Mouse (Mus musculus) kidney, adult 11 months (tissue): ENCODE results near the gene Dkk2.

ENCODE experiments used
- DNase-seq: peaks from one replicate; pipeline ENCODE4 v3.0.0; 2022

Gene Dkk2

DNA sequence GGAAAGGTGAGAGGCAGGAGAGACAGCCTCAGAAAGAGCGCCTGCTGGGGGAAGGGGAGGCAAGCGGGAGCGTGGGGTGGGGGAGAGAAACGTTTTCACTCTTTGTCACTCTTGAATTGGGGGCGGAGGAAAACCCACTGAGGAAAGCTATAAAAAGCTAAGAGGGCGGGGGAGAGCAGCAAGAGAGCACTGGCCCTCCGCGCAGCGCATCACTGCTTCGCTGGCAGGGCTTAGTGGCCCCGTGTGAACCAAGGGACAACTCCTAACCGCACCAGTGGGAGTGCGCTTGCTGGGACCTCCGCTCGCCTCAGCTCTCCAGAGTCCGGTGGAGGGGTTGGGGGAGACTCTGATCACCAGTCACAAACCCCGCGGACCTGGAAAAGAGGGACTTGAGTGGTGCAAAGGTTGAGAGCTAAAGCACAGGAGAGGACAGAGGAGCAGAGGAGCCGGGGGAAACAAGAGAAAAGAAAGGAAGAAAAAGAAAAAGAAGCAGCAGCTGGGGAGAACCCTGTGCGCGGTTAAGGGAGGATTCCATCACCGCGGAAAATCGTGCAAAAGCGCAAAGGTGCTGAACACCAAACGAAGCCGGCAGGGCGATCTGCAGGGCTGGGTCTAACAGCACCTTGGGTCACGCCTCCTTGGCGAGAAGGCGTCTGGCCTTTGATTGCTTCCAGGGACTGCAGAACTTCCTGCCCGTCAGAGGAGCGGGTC, at the start of gene Dkk2:
TSS of gene Dkk2 (plus strand) at position 181 of the 711 bp plus-strand sequence.
- peak; percentile 40 for DNase-seq

GRCm38 (mm10) chr3:132036704-132037103, 48.4 kb upstream of the Dkk2 start:
- DNase-seq, result no peak

GRCm38 (mm10) chr3:132037670-132038069, 47.4 kb upstream of the Dkk2 start:
- no peak for DNase-seq

- DNase-seq, result no peak
These were observed 45.0 kb upstream of the Dkk2 start for GRCm38 (mm10) chr3:132040066-132040465.

GRCm38 (mm10) chr3:132050884-132051457, 34.1 kb upstream of the Dkk2 start:
- no peak for DNase-seq

GRCm38 (mm10) chr3:132062816-132063215, 22.3 kb upstream of the Dkk2 start:
- DNase-seq, result peak; percentile 30

- peak; percentile 31 for DNase-seq
These were observed 21.7 kb upstream of the Dkk2 start for GRCm38 (mm10) chr3:132063374-132063773.

GRCm38 (mm10) chr3:132063966-132064365, 21.1 kb upstream of the Dkk2 start:
- DNase-seq, result no peak

GRCm38 (mm10) chr3:132064920-132065319, 20.2 kb upstream of the Dkk2 start:
- DNase-seq, result no peak

- no peak for DNase-seq
These were observed 14.1 kb upstream of the Dkk2 start for GRCm38 (mm10) chr3:132070949-132071348.

DNA sequence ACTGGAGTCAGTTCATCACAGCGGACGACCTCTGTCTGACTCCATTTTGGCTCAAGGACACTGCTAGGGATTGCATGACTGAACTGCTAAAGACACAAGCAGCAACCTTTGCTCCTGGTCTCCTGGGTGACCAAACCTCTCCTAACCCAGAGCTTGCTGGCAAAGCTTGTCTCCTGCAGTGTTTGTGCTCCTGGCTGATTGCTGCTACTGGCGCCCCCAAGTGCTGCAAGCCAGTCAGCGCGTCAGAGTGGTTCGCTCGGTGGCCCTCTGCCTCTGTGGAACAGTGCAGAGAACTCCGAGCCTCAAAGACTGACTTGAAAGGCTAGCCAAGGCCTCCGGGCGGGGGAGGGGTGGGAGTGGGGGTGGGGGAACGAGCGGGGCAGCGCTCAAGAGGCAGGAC, 1.1 kb upstream of the Dkk2 start:
- DNase-seq, result peak; percentile 91

DNA sequence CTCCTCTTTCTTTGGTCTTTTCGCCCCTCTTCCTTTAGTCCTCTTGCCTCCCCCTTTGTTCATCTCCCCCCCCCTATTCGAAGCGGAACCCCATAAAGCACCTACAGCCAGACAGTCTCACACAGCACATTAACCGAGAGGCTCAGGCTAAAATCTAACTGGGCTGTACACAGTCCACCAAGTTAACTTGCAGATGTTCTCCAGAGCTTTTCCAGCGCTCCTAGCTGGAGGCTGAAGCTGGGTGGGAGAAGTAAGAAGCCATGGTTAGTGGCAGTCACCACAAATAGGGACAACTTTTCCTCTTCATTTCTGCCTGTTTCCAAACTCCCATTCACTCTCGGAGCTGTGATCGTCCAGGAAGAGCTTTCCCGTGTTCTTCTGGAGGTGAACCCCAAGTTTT, 412 bp upstream of the Dkk2 start:
- DNase-seq, result peak; percentile 18

- DNase-seq, result no peak
These were observed 795 bp downstream of the Dkk2 start for GRCm38 (mm10) chr3:132085823-132086350.

DNA sequence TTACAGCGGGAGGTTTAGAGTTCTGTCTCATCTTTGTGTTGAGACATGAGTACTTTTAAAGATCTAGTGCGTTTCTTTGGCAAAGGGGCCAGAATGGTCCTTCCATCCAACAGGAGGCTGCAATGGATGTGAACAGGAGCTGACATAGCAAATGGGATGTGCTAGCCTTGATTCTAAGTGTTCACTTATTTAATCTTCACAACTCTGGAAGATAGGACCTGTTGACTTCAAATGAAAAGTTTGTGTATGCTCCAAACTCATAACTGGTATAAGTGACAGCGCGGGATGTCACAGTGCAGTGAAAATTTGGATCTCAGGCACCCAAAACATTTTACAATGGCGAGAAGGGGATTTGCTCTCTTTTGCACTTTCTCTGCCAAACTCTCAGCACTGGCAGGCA, 1.4 kb downstream of the Dkk2 start:
- no peak for DNase-seq

- peak; percentile 36 for DNase-seq
These were observed 2.0 kb downstream of the Dkk2 start for GRCm38 (mm10) chr3:132087011-132087486.

GRCm38 (mm10) chr3:132092983-132093382, 7.9 kb downstream of the Dkk2 start:
- DNase-seq, result no peak

DNA sequence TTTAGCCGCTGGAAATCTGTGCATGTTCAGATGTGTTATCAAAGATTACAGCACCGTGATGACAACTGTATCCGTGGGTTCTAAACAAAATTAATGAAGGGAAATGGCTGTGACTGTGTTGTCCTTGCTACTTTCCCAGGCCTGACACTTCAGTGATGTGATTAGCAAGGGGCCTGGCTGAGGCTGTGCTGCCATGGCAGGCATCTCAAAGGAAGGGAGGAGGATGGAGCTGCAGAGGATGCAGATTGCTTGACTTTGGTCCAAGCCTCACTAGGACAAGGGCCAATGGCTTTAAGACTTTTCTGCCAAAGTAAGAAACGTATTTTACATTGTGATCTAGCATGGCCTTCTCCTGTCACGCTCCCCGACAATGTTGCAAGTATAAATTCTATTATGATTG, 11.2 kb downstream of the Dkk2 start:
- peak; percentile 43 for DNase-seq

- no peak for DNase-seq
These were observed 15.7 kb downstream of the Dkk2 start for GRCm38 (mm10) chr3:132100746-132101145.

GRCm38 (mm10) chr3:132103020-132103419, 17.9 kb downstream of the Dkk2 start:
- DNase-seq, result no peak

DNA sequence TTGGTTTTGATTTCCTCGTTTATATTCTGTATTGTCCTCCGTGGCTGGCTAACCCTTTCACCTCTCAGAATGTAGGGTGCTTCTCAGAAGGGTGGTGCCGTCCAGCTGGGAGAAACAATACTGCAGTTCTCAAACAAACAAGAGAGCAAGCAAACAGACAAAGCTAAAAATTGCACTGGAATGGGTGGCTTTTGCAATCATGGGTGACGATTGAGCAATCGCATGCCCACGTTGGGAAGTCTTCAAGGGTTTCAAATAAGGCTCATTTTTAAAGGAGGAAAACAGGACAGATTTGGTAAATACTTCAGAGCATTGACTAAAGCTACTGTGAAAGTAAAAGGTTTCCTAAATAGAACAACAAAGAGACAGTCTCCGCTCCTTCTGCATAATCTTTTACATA, 18.4 kb downstream of the Dkk2 start:
- no peak for DNase-seq

- DNase-seq, result no peak
These were observed 30.9 kb downstream of the Dkk2 start for GRCm38 (mm10) chr3:132115772-132116511.

GRCm38 (mm10) chr3:132121344-132121743, 36.3 kb downstream of the Dkk2 start:
- no peak for DNase-seq

- no peak for DNase-seq
These were observed 37.5 kb downstream of the Dkk2 start for GRCm38 (mm10) chr3:132122581-132122980.
